Mouse (Mus musculus): ENCODE results near the gene Papss2. TPM values are rescaled to one million over a fixed set of nuclear protein-coding genes. Genes with fewer than 3 reads are reported as not detected.

Gene Papss2
- polyA plus RNA-seq, 1 experiment from 2014 or later: 29.6 TPM

DNA sequence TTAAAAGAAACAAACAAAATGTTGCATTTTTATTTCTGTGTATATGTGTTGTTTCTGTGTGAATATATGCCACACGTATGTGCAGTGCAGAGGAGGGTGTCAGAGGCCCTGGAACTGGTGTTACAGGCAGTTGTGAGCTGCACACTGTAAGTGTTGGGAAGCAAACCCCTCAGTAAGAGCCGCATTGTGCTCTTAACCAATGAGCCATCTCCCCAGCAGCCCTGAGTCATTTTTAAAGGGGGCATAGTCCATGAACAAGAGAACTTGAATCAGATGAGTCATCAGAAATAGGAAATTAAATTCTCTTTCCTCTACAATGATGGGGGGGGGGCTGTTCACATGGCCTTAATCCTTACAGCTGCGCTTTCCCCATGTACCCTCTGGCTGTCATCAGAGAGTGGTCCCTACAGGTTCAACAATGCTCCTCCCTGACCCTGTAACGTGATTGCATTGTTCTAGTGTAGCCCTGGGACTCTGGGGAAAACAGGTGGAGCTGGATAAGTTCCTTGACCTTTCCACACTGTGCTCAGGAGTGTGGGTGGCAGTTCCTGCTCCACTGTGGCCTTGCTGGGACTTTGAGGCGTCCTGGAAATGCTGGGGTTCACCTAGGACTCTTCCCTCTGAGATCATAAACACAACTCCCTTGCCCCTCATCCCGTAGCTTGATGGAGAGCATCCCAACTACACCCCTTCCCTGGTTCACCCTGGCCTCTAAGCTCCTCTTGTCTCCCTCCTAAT is 5.6 kb downstream of the Papss2 start:
- DNase-seq (no peak), ATAC-seq (0 out of 2 replicates have a peak, but pooled peaks have one; percentile 24)
- Histone ChIP-seq H3K4me2 (ENCODE audit: low read depth, low read length) (no peak overlapping the region), H3K9ac (replicated peaks) (no peak overlapping the region; the same call in 1 of the 2 replicates), H3K27ac (ENCODE audit: low read depth) (0 out of 2 replicates have a peak overlapping the region, but pooled peaks have one; percentile 30), H3K27me3 (ENCODE audit: insufficient read depth, low read length) (no peaks in the 10 kb centered on the region), H3K4me1 (ENCODE audit: insufficient read depth) (peaks cover 31% of the 10 kb centered on the region), H3K4me3 (ENCODE audit: low read depth, low read length) (no peak overlapping the region), H3K36me3 (replicated peaks; ENCODE audit: insufficient read depth, low read length) (no peaks in the 10 kb centered on the region), H3K9me3 (ENCODE audit: low read length) (no peaks in the 10 kb centered on the region)
- TF ChIP-seq CTCF (IDR thresholded peaks at IDR 0.05; ENCODE audit: low read depth): no peak
- no peak for TF ChIP-seq EP300 (IDR thresholded peaks at IDR 0.05; ENCODE audit: low read depth)
- whole genome bisulfite sequencing (ENCODE audit: insufficient replicate concordance): 69% methylated on average over 6 of the region's 6 CpGs

GRCm38 (mm10) chr19:32603466-32603865 is 7.9 kb downstream of the Papss2 start:
- H3K36me3 ChIP-seq (replicated peaks; ENCODE audit: insufficient read depth, low read length): no peaks in the 10 kb centered on the region
- no peaks in the 10 kb centered on the region for H3K9me3 ChIP-seq (ENCODE audit: low read length)
- no peak overlapping the region for H3K27ac ChIP-seq (ENCODE audit: low read depth)
- no peak overlapping the region for H3K4me2 ChIP-seq (ENCODE audit: low read depth, low read length)
- no peak overlapping the region for H3K9ac ChIP-seq (replicated peaks)
- no peak overlapping the region for H3K4me3 ChIP-seq (ENCODE audit: low read depth, low read length)
- no peak for TF ChIP-seq EP300 (IDR thresholded peaks at IDR 0.05; ENCODE audit: low read depth)
- no peak for TF ChIP-seq CTCF (IDR thresholded peaks at IDR 0.05; ENCODE audit: low read depth)
- WGBS (ENCODE audit: insufficient replicate concordance): 82% methylated on average over 1 of the region's 1 CpGs
- DNase-seq (no peak), ATAC-seq (0 out of 2 replicates have a peak, but pooled peaks have one; percentile 23)
- H3K4me1 ChIP-seq (ENCODE audit: insufficient read depth): peaks cover 31% of the 10 kb centered on the region
- no peaks in the 10 kb centered on the region for H3K27me3 ChIP-seq (ENCODE audit: insufficient read depth, low read length)

DNA sequence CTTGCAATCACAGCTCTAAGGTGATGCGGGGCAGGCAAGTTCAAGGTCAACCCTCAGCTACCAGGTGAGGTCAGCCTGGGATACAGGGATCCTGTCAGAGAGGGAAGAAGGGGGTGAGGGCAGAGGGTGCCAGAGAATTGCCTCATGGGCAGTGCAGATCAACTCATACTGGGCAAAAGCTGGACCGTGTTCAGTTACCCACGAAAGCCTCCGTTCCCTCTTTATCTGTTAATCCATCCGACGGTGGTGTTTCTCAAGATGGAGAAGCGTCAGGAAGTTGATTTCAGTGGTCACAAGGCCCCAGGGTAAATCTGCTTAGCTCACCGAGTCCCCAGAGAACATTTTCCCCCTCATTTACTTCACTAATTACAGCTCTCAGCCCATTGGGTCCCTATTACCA is 8.5 kb downstream of the Papss2 start:
- Histone ChIP-seq H3K27me3 (ENCODE audit: insufficient read depth, low read length) (no peaks in the 10 kb centered on the region), H3K9me3 (ENCODE audit: low read length) (no peaks in the 10 kb centered on the region), H3K4me3 (ENCODE audit: low read depth, low read length) (no peak overlapping the region), H3K4me1 (ENCODE audit: insufficient read depth) (peaks cover 30% of the 10 kb centered on the region), H3K36me3 (replicated peaks; ENCODE audit: insufficient read depth, low read length) (no peaks in the 10 kb centered on the region), H3K9ac (replicated peaks) (no peak overlapping the region), H3K4me2 (ENCODE audit: low read depth, low read length) (no peak overlapping the region), H3K27ac (ENCODE audit: low read depth) (no peak overlapping the region)
- ATAC-seq: 0 out of 2 replicates have a peak, but pooled peaks have one; percentile 11
- TF ChIP-seq CTCF (IDR thresholded peaks at IDR 0.05; ENCODE audit: low read depth) (no peak), EP300 (IDR thresholded peaks at IDR 0.05; ENCODE audit: low read depth) (no peak)
- 41% methylated on average over 8 of the region's 8 CpGs for WGBS (ENCODE audit: insufficient replicate concordance)
- DNase-seq: no peak

- Histone ChIP-seq H3K9me3 (ENCODE audit: low read length) (no peaks in the 10 kb centered on the region), H3K4me1 (ENCODE audit: insufficient read depth) (peaks cover 27% of the 10 kb centered on the region), H3K4me3 (ENCODE audit: low read depth, low read length) (no peak overlapping the region), H3K36me3 (replicated peaks; ENCODE audit: insufficient read depth, low read length) (no peaks in the 10 kb centered on the region), H3K27me3 (ENCODE audit: insufficient read depth, low read length) (no peaks in the 10 kb centered on the region), H3K4me2 (ENCODE audit: low read depth, low read length) (no peak overlapping the region), H3K27ac (ENCODE audit: low read depth) (0 out of 2 replicates have a peak overlapping the region, but pooled peaks have one; percentile 12), H3K9ac (replicated peaks) (no peak overlapping the region)
- ATAC-seq (no peak), DNase-seq (no peak)
- 72% methylated on average over 6 of the region's 6 CpGs for WGBS (ENCODE audit: insufficient replicate concordance)
- TF ChIP-seq EP300 (IDR thresholded peaks at IDR 0.05; ENCODE audit: low read depth): no peak
- no peak for TF ChIP-seq CTCF (IDR thresholded peaks at IDR 0.05; ENCODE audit: low read depth)
These were observed 9.1 kb downstream of the Papss2 start for GRCm38 (mm10) chr19:32604563-32605252.

DNA sequence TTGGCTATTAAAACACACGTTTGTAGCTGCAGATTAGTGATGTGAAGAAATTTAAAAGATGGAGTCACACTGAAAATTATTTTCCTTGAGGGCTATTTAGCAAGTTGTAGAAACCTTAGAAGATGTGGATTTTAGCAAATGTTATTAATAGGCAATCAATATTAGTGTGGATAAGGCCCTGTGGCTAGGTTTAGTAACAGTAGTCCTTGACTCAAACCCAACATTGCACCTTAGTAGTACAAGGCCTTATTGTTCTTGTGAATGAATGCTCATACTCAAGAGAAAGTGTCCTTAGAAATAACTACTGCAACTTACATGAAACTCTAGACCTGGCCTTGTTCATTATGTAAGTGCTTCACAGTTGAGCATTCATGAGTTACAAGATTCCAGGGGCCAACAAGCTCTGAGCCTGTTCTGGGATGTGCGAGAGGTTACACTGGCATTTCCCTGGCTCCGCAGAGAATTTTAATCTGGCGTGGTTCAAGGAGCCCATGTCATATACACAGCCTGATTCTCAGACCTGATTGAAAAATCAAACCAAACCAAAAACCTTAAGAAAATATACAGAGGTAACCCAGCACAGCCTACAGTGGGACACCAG is 10.7 kb downstream of the Papss2 start:
- no peak overlapping the region for H3K27ac ChIP-seq (ENCODE audit: low read depth)
- H3K36me3 ChIP-seq (replicated peaks; ENCODE audit: insufficient read depth, low read length): no peaks in the 10 kb centered on the region
- H3K4me3 ChIP-seq (ENCODE audit: low read depth, low read length): no peak overlapping the region
- no peak for TF ChIP-seq CTCF (IDR thresholded peaks at IDR 0.05; ENCODE audit: low read depth)
- no peak for TF ChIP-seq EP300 (IDR thresholded peaks at IDR 0.05; ENCODE audit: low read depth)
- H3K4me1 ChIP-seq (ENCODE audit: insufficient read depth): peaks cover 20% of the 10 kb centered on the region
- H3K27me3 ChIP-seq (ENCODE audit: insufficient read depth, low read length): no peaks in the 10 kb centered on the region
- ATAC-seq (no peak), DNase-seq (no peak)
- no peaks in the 10 kb centered on the region for H3K9me3 ChIP-seq (ENCODE audit: low read length)
- H3K9ac ChIP-seq (replicated peaks): no peak overlapping the region
- 77% methylated on average over 4 of the region's 4 CpGs for WGBS (ENCODE audit: insufficient replicate concordance)
- H3K4me2 ChIP-seq (ENCODE audit: low read depth, low read length): no peak overlapping the region

GRCm38 (mm10) chr19:32607036-32607435 is 11.4 kb downstream of the Papss2 start:
- DNase-seq: no peak
- Histone ChIP-seq H3K27ac (ENCODE audit: low read depth) (no peak overlapping the region), H3K9ac (replicated peaks) (no peak overlapping the region), H3K27me3 (ENCODE audit: insufficient read depth, low read length) (no peaks in the 10 kb centered on the region), H3K4me2 (ENCODE audit: low read depth, low read length) (no peak overlapping the region), H3K4me3 (ENCODE audit: low read depth, low read length) (no peak overlapping the region), H3K9me3 (ENCODE audit: low read length) (no peaks in the 10 kb centered on the region), H3K36me3 (replicated peaks; ENCODE audit: insufficient read depth, low read length) (no peaks in the 10 kb centered on the region), H3K4me1 (ENCODE audit: insufficient read depth) (peaks cover 20% of the 10 kb centered on the region)
- 79% methylated on average over 8 of the region's 8 CpGs for WGBS (ENCODE audit: insufficient replicate concordance)
- no peak for ATAC-seq
- TF ChIP-seq CTCF (IDR thresholded peaks at IDR 0.05; ENCODE audit: low read depth): no peak
- no peak for TF ChIP-seq EP300 (IDR thresholded peaks at IDR 0.05; ENCODE audit: low read depth)
